Comparison of ENCODE assay signal across 25 mouse cellular contexts in the genomic region with DNA sequence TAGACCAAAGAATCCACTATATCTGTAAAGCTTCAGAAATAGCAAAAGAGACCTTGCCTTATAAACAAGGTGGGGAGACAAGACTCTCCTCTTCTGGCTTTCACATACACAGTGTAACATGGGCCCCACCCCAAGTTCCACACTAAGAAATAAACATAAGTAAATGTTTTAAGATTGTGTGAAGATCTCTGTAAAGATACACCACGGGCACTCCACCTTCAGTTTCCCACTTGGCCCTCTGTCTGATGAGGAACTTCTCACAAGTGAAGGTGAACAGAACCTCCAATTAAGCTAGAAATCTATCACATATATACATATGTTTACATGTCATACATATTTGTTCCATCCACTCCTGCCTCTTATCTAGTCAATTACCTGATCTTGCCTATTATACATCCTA.
"Had no signal": no experiment of that assay in that cellular context is flagged by ENCODE, and none has a peak within 500 bp of the region (broad histone marks: within the 10 kb centered on the region; RNA-seq: fewer than 3 reads in every experiment).

No protein-coding gene starts in this region.

- H3K4me1 ChIP-seq: heart, embryonic 13.5 days; heart, embryonic 15.5 days; hindbrain, embryonic 13.5 days; hindbrain, embryonic 15.5 days; intestine, embryonic 15.5 days; limb, embryonic 10.5 days; limb, embryonic 12.5 days had no signal

- H3K4me2 ChIP-seq: heart, embryonic 11.5 days; heart, embryonic 13.5 days; heart, embryonic 15.5 days; hindbrain, embryonic 13.5 days; hindbrain, embryonic 15.5 days; intestine, embryonic 15.5 days; limb, embryonic 12.5 days; liver, embryonic 11.5 days had no signal

- ATAC-seq: hindbrain, postnatal 0 days; intestine, embryonic 15.5 days; intestine, postnatal 0 days had no signal

- H3K9ac ChIP-seq: heart, embryonic 13.5 days; heart, embryonic 15.5 days; hindbrain, embryonic 13.5 days; hindbrain, embryonic 15.5 days; intestine, embryonic 15.5 days; limb, embryonic 12.5 days had no signal

- H3K27ac ChIP-seq: gastrocnemius, adult 2 months; heart, embryonic 13.5 days; heart, embryonic 15.5 days; hindbrain, embryonic 13.5 days; hindbrain, embryonic 15.5 days; hindbrain, postnatal 0 days; intestine, embryonic 15.5 days; layer of hippocampus, adult 2 months; left cerebral cortex, adult 2 months; limb, embryonic 10.5 days; limb, embryonic 12.5 days had no signal

- H3K36me3 ChIP-seq: heart, embryonic 13.5 days; heart, embryonic 15.5 days; hindbrain, embryonic 13.5 days; hindbrain, embryonic 15.5 days; intestine, embryonic 15.5 days; limb, embryonic 10.5 days; limb, embryonic 12.5 days had no signal

- H3K9me3 ChIP-seq: heart, embryonic 13.5 days; heart, embryonic 15.5 days; hindbrain, embryonic 13.5 days; hindbrain, embryonic 15.5 days; intestine, embryonic 15.5 days; limb, embryonic 10.5 days; limb, embryonic 12.5 days had no signal

- H3K4me3 ChIP-seq: gastrocnemius, adult 2 months; heart, embryonic 13.5 days; heart, embryonic 15.5 days; hindbrain, embryonic 13.5 days; hindbrain, embryonic 15.5 days; intestine, embryonic 15.5 days; layer of hippocampus, adult 2 months; left cerebral cortex, adult 2 months; limb, embryonic 10.5 days; limb, embryonic 12.5 days had no signal

- H3K27me3 ChIP-seq: heart, embryonic 13.5 days; heart, embryonic 15.5 days; hindbrain, embryonic 15.5 days; intestine, embryonic 15.5 days; limb, embryonic 12.5 days had no signal

- DNase-seq: gastrocnemius, adult 2 months; gastrocnemius, postnatal 10 days; gastrocnemius, postnatal 25 days; heart, adult 18-20 months; heart, postnatal 14 days; heart, postnatal 36 days; kidney, adult 18-20 months; kidney, adult 8-10 months; kidney, postnatal 10 days; kidney, postnatal 25 days; kidney, postnatal 4 days; liver had no signal
